Mouse (Mus musculus) G1E (cell line): ENCODE results near the gene Ocm. TPM values are rescaled to one million over a fixed set of nuclear protein-coding genes. Genes with fewer than 3 reads are reported as not detected.

Experiments used
- ATAC-seq: 2 replicates; pipeline ENCODE4 v1.8.0; 2016; ENCODE audit warnings: mild to moderate bottlenecking; ENCODE audit not compliant: insufficient number of reproducible peaks, poor library complexity, low FRiP score, severe bottlenecking; ENCODE audit errors: extremely low read depth
- DNase-seq: peaks from one replicate; pipeline ENCODE4 v3.0.0; 2012; ENCODE audit warnings: low spot score
- H3K27me3 ChIP-seq: 2 replicates; pipeline ENCODE4 v1.6.1; 2012; ENCODE audit warnings: mild to moderate bottlenecking, low read length, inconsistent platforms; ENCODE audit not compliant: insufficient read depth
- H3K36me3 ChIP-seq: replicated peaks from 2 replicates; pipeline ENCODE3; 2012; ENCODE audit warnings: mild to moderate bottlenecking, inconsistent platforms
- H3K4me1 ChIP-seq: 2 replicates; pipeline ENCODE4 v1.6.1; 2012; ENCODE audit warnings: low read depth, low read length, inconsistent platforms, mixed read lengths; ENCODE audit not compliant: insufficient read depth
- H3K4me3 ChIP-seq: 2 replicates; pipeline ENCODE4 v1.5.1; 2012; ENCODE audit warnings: low read depth, mild to moderate bottlenecking, inconsistent platforms, low read length, moderate library complexity, mixed read lengths
- H3K9me3 ChIP-seq: replicated peaks from 2 replicates; pipeline ENCODE4 v1.6.1; 2012; ENCODE audit warnings: inconsistent platforms
- CTCF ChIP-seq: IDR thresholded peaks from 2 replicates; pipeline ENCODE4 v1.5.1; 2012; ENCODE audit warnings: low read depth, low read length, inconsistent platforms, mixed read lengths
- GATA1 ChIP-seq: IDR thresholded peaks from 2 replicates; pipeline ENCODE4 v1.6.1; 2012; ENCODE audit warnings: borderline replicate concordance, low read length, inconsistent platforms, mixed read lengths
- GATA2 ChIP-seq: IDR thresholded peaks from 2 replicates; pipeline ENCODE4 v1.6.1; 2012; ENCODE audit warnings: low read depth, low read length, inconsistent platforms, borderline replicate concordance
- POLR2AphosphoS5 ChIP-seq: IDR thresholded peaks from 2 replicates; pipeline ENCODE4 v1.6.1; 2012; ENCODE audit warnings: low read depth, low read length, inconsistent platforms; ENCODE audit not compliant: insufficient replicate concordance
- TAL1 ChIP-seq: conservative IDR thresholded peaks from 2 replicates; pipeline ENCODE4 v1.6.1; 2012; ENCODE audit warnings: low read depth, low read length, inconsistent platforms, mixed read lengths
- polyA plus RNA-seq: library from polyadenylated mRNA; stranded (reverse); fragments of >175 nt; gene quantifications from 2 replicates; pipeline ENCODE4 v1.2.3, GENCODE M21; 2012
- total RNA-seq, 2 experiments: library from RNA; stranded (forward) in 1 of 2; stranded (reverse) in 1 of 2; fragments of 200-1000 nt in 1 of 2; fragments of >200 nt in 1 of 2; fragmentation: Nextera tagmentation in 1 of 2; gene quantifications; 2 replicates each; pipeline ENCODE4 v1.2.3; 2014 to 2017

The Ocm gene
- total and polyA plus RNA-seq, 3 experiments, result not detected

DNA sequence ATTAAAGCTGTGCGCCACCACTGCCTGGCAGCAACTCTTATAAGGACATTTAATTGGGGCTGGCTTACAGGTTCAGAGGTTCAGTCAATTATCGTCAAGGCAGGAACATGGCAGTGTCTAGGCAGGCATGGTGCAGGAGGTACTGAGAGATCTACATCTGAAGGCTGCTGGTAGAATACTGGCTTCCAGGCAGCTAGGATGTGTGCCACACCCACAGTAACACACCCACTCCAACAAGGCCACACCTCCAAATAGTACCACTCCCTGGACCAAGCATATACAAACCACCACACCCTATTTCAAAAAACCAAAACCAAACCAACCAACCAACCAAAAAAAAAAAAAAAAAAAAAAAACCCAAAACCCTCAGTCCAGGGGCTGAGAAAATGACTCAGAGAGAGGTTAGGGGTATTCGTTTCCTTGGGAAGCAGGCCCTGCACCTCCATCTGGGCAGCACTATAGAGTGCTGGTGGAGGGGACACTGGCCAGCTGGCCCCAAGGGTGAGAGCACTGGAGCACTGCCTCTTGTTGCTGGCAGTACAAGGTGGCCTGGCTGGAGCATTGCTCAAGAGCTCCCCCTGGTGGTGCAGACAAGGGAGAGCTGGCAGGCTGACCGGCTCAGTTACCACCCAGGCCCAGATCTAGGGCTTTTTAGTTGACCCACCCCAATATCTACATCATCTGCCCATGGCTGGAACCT, 51.4 kb downstream of the Ocm start:
- H3K9me3 ChIP-seq, result no peaks in the 10 kb centered on the region
- DNase-seq (peak; percentile 64), ATAC-seq (peak; percentile 69)
- no peak overlapping the region for H3K4me3 ChIP-seq
- peaks cover 27% of the 10 kb centered on the region for H3K4me1 ChIP-seq
- TF ChIP-seq POLR2AphosphoS5, result no peak
- TF ChIP-seq CTCF, result peak; percentile 98
- no peak for TF ChIP-seq TAL1
- no peak for TF ChIP-seq GATA2
- no peaks in the 10 kb centered on the region for H3K36me3 ChIP-seq
- peaks cover 4% of the 10 kb centered on the region; the same call in 1 of the 2 replicates for H3K27me3 ChIP-seq

DNA sequence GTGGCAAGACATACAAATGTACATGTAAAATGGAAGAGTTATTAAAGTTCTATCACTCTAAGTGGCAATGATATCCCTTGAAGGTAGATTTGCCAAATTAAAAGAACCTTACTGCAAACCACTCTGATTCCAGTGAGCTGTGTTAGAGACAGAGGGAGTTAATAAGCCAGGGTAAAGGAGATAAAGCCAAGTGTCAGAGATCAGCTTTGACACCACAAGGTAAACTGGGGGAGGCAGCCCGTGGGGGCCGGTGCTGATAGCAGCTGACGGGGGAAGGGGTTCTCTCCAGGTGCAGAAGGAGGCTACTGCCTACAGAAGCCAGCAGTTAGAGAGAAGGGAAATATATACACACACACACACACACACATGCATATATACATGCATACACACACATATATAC, 53.8 kb downstream of the Ocm start:
- Histone ChIP-seq H3K4me1 (peaks cover 27% of the 10 kb centered on the region), H3K27me3 (peaks cover 14% of the 10 kb centered on the region), H3K4me3 (no peak overlapping the region), H3K9me3 (no peaks in the 10 kb centered on the region), H3K36me3 (no peaks in the 10 kb centered on the region)
- ATAC-seq (no peak), DNase-seq (no peak)
- no peak for TF ChIP-seq CTCF
- no peak for TF ChIP-seq POLR2AphosphoS5
- TF ChIP-seq GATA1, result no peak
- no peak for TF ChIP-seq TAL1
- no peak for TF ChIP-seq GATA2

Other genes with a start within 250 kb of the Ocm start
- gene Eif2ak1, start 208.9 kb downstream of the Ocm start, total RNA-seq (2014; fragmentation: Nextera tagmentation), result 52.6 and 73.0 TPM in 2 replicates
- 31.9 and 34.6 TPM in 2 replicates for gene Eif2ak1, start 208.9 kb downstream of the Ocm start, total RNA-seq (2017)
- gene Eif2ak1, start 208.9 kb downstream of the Ocm start, polyA plus RNA-seq, result 12.9 and 18.9 TPM in 2 replicates
- not detected in 2 replicates for gene Ankrd61, start 129.0 kb downstream of the Ocm start, total RNA-seq (2014; fragmentation: Nextera tagmentation)
- gene Ankrd61, start 129.0 kb downstream of the Ocm start, total RNA-seq (2017), result 0.06 and 0.22 TPM in 2 replicates
- not detected in 2 replicates for gene Ankrd61, start 129.0 kb downstream of the Ocm start, polyA plus RNA-seq
- 48.3 and 61.2 TPM in 2 replicates for gene Aimp2, start 116.8 kb downstream of the Ocm start, total RNA-seq (2014; fragmentation: Nextera tagmentation)
- 75.9 and 82.8 TPM in 2 replicates for gene Aimp2, start 116.8 kb downstream of the Ocm start, total RNA-seq (2017)
- gene Aimp2, start 116.8 kb downstream of the Ocm start, polyA plus RNA-seq, result 69.6 and 91.3 TPM in 2 replicates
- 42.8 and 46.9 TPM in 2 replicates for gene Pms2, start 116.7 kb downstream of the Ocm start, total RNA-seq (2014; fragmentation: Nextera tagmentation)
- 33.3 and 36.4 TPM in 2 replicates for gene Pms2, start 116.7 kb downstream of the Ocm start, total RNA-seq (2017)
- 0.85 and 2.3 TPM in 2 replicates for gene Pms2, start 116.7 kb downstream of the Ocm start, polyA plus RNA-seq
- not detected in 2 replicates for gene Gm42421, start 98.5 kb downstream of the Ocm start, total RNA-seq (2014; fragmentation: Nextera tagmentation)
- gene Gm42421, start 98.5 kb downstream of the Ocm start, total RNA-seq (2017), result 0.70 and 1.3 TPM in 2 replicates
- gene Gm42421, start 98.5 kb downstream of the Ocm start, polyA plus RNA-seq, result not detected in 2 replicates
- 1.6 and 1.7 TPM in 2 replicates for gene Rsph10b, start 93.6 kb downstream of the Ocm start, total RNA-seq (2014; fragmentation: Nextera tagmentation)
- not detected in 2 replicates for gene Rsph10b, start 93.6 kb downstream of the Ocm start, total RNA-seq (2017)
- gene Rsph10b, start 93.6 kb downstream of the Ocm start, polyA plus RNA-seq, result not detected in 2 replicates
- 107 and 116 TPM in 2 replicates for gene Ccz1, start 11.8 kb downstream of the Ocm start, total RNA-seq (2014; fragmentation: Nextera tagmentation)
- 107 and 113 TPM in 2 replicates for gene Ccz1, start 11.8 kb downstream of the Ocm start, total RNA-seq (2017)
- 50.9 and 68.7 TPM in 2 replicates for gene Ccz1, start 11.8 kb downstream of the Ocm start, polyA plus RNA-seq
- 26.1 and 29.0 TPM in 2 replicates for gene Lmtk2, start 73.8 kb upstream of the Ocm start, total RNA-seq (2014; fragmentation: Nextera tagmentation)
- 10.6 and 11.7 TPM in 2 replicates for gene Lmtk2, start 73.8 kb upstream of the Ocm start, total RNA-seq (2017)
- 8.5 and 9.3 TPM in 2 replicates for gene Lmtk2, start 73.8 kb upstream of the Ocm start, polyA plus RNA-seq
- gene Bhlha15, start 163.6 kb upstream of the Ocm start, total RNA-seq (2014; fragmentation: Nextera tagmentation), result 3.2 and 3.5 TPM in 2 replicates
- gene Bhlha15, start 163.6 kb upstream of the Ocm start, total RNA-seq (2017), result 0.35 and 0.44 TPM in 2 replicates
- gene Bhlha15, start 163.6 kb upstream of the Ocm start, polyA plus RNA-seq, result 1.4 and 1.5 TPM in 2 replicates
- 7.0 and 10.8 TPM in 2 replicates for gene Tecpr1, start 196.9 kb upstream of the Ocm start, total RNA-seq (2014; fragmentation: Nextera tagmentation)
- gene Tecpr1, start 196.9 kb upstream of the Ocm start, total RNA-seq (2017), result 17.5 and 20.1 TPM in 2 replicates
- 5.8 and 6.9 TPM in 2 replicates for gene Tecpr1, start 196.9 kb upstream of the Ocm start, polyA plus RNA-seq
- 33.0 and 37.6 TPM in 2 replicates for gene Bri3, start 217.8 kb upstream of the Ocm start, total RNA-seq (2014; fragmentation: Nextera tagmentation)
- 60.2 and 63.4 TPM in 2 replicates for gene Bri3, start 217.8 kb upstream of the Ocm start, total RNA-seq (2017)
- gene Bri3, start 217.8 kb upstream of the Ocm start, polyA plus RNA-seq, result 58.1 and 75.9 TPM in 2 replicates